Mouse (Mus musculus) hindbrain, embryonic 16.5 days (tissue): Measurements from ENCODE around the gene Rock2. TPM values are rescaled to one million over a fixed set of nuclear protein-coding genes. Genes with fewer than 3 reads are reported as not detected.

Source experiments
- ATAC-seq: fragments of 200-750 bp; cut with Nextera tagmentation; 2 replicates; pipeline ENCODE4 v1.8.0; 2017; ENCODE audit warnings: moderate TSS enrichment, moderate library complexity
- H3K27ac ChIP-seq: fragments of 300-500 bp; sonication (generic); 2 replicates; pipeline ENCODE4 v1.5.1; 2014; ENCODE audit warnings: low read depth, mild to moderate bottlenecking, control low read depth, low read length, moderate library complexity
- H3K27me3 ChIP-seq: fragments of 300-500 bp; sonication (generic); replicated peaks from 2 replicates; pipeline ENCODE4 v1.6.1; 2014; ENCODE audit warnings: low read length; ENCODE audit not compliant: control insufficient read depth, insufficient read depth
- H3K36me3 ChIP-seq: fragments of 300-500 bp; sonication (generic); 2 replicates; pipeline ENCODE4 v1.6.1; 2014; ENCODE audit warnings: mild to moderate bottlenecking, low read length, moderate library complexity, mixed read lengths; ENCODE audit not compliant: control insufficient read depth, insufficient read depth
- H3K4me1 ChIP-seq: fragments of 300-500 bp; sonication (generic); 2 replicates; pipeline ENCODE4 v1.6.1; 2014; ENCODE audit warnings: low read depth, low read length; ENCODE audit not compliant: control insufficient read depth, insufficient read depth
- H3K4me2 ChIP-seq: fragments of 300-500 bp; sonication (generic); 2 replicates; pipeline ENCODE4 v1.6.1; 2014; ENCODE audit warnings: mild to moderate bottlenecking, low read length, control low read depth, moderate library complexity
- H3K4me3 ChIP-seq: fragments of 300-500 bp; sonication (generic); 2 replicates; pipeline ENCODE4 v1.5.1; 2014; ENCODE audit warnings: mild to moderate bottlenecking, low read length, control low read depth, moderate library complexity
- H3K9ac ChIP-seq: fragments of 300-500 bp; sonication (generic); 2 replicates; pipeline ENCODE4 v1.6.1; 2014; ENCODE audit warnings: low read depth, mild to moderate bottlenecking, control low read depth, low read length, moderate library complexity
- H3K9me3 ChIP-seq: fragments of 300-500 bp; sonication (generic); 2 replicates; pipeline ENCODE4 v1.6.1; 2014; ENCODE audit warnings: mild to moderate bottlenecking, low read length, moderate library complexity; ENCODE audit not compliant: control insufficient read depth
- WGBS: fragments of 180-500 bp; shearing (Covaris S2); extraction: QIAGEN DNeasy Blood & Tissue Kit; methylation state at CpG from one replicate; pipeline ENCODE4 v1.1.7; 2014; 5-methylcytosine and 5-hydroxymethylcytosine counted together
- polyA plus RNA-seq: library from polyadenylated mRNA; unstranded; fragments of >200 nt; fragmentation: Nextera tagmentation; extraction: Ambion mirVana; gene quantifications from 2 replicates; pipeline ENCODE4 v1.2.1, GENCODE M21; 2015

The Rock2 gene
- polyA plus RNA-seq, 1 experiment from 2014 or later = 9.6 TPM

GRCm38 (mm10) chr12:16876667-16877066 lies 18.0 kb upstream of the Rock2 start:
- 60% methylated on average over 3 of the region's 3 CpGs for WGBS
- no peaks in the 10 kb centered on the region for H3K9me3 ChIP-seq
- H3K36me3 ChIP-seq = no peaks in the 10 kb centered on the region
- no peaks in the 10 kb centered on the region for H3K4me1 ChIP-seq
- ATAC-seq = no peak
- H3K4me2 ChIP-seq = no peak overlapping the region
- H3K27me3 ChIP-seq = no peaks in the 10 kb centered on the region
- H3K27ac ChIP-seq = no peak overlapping the region
- no peak overlapping the region for H3K9ac ChIP-seq
- H3K4me3 ChIP-seq = no peak overlapping the region

- ATAC-seq = no peak
- Histone ChIP-seq H3K9me3 (no peaks in the 10 kb centered on the region), H3K9ac (no peak overlapping the region), H3K27ac (no peak overlapping the region), H3K4me2 (no peak overlapping the region), H3K27me3 (no peaks in the 10 kb centered on the region), H3K4me3 (no peak overlapping the region), H3K4me1 (no peaks in the 10 kb centered on the region), H3K36me3 (no peaks in the 10 kb centered on the region)
- WGBS = 41% methylated on average over 5 of the region's 5 CpGs
Measured at GRCm38 (mm10) chr12:16877141-16877540, 17.6 kb upstream of the Rock2 start.

- H3K36me3 ChIP-seq = no peaks in the 10 kb centered on the region
Measured at GRCm38 (mm10) chr12:16877679-16878078, 17.0 kb upstream of the Rock2 start.

GRCm38 (mm10) chr12:16879369-16879768 lies 15.3 kb upstream of the Rock2 start:
- Histone ChIP-seq H3K36me3 (no peaks in the 10 kb centered on the region), H3K27me3 (no peaks in the 10 kb centered on the region), H3K4me1 (no peaks in the 10 kb centered on the region), H3K4me3 (no peak overlapping the region), H3K27ac (no peak overlapping the region), H3K9me3 (no peaks in the 10 kb centered on the region), H3K4me2 (no peak overlapping the region), H3K9ac (no peak overlapping the region)
- ATAC-seq = no peak
- WGBS = 89% methylated on average over 1 of the region's 1 CpGs

More at GRCm38 (mm10) chr12:16877679-16878078, 17.0 kb upstream of the Rock2 start:
- Histone ChIP-seq H3K9me3 (no peaks in the 10 kb centered on the region), H3K4me2 (no peak overlapping the region), H3K27ac (no peak overlapping the region), H3K4me1 (no peaks in the 10 kb centered on the region), H3K27me3 (no peaks in the 10 kb centered on the region), H3K9ac (no peak overlapping the region), H3K4me3 (no peak overlapping the region)
- no peak for ATAC-seq
- WGBS = 46% methylated on average over 1 of the region's 1 CpGs

GRCm38 (mm10) chr12:16880077-16880476 lies 14.6 kb upstream of the Rock2 start:
- no peaks in the 10 kb centered on the region for H3K36me3 ChIP-seq
- no peaks in the 10 kb centered on the region for H3K27me3 ChIP-seq
- no peak overlapping the region for H3K4me2 ChIP-seq
- WGBS = 88% methylated on average over 4 of the region's 4 CpGs
- ATAC-seq = no peak
- no peak overlapping the region for H3K9ac ChIP-seq
- no peak overlapping the region for H3K4me3 ChIP-seq
- no peaks in the 10 kb centered on the region for H3K4me1 ChIP-seq
- no peak overlapping the region for H3K27ac ChIP-seq
- H3K9me3 ChIP-seq = no peaks in the 10 kb centered on the region

- no peak for ATAC-seq
- no peak overlapping the region for H3K9ac ChIP-seq
- no peaks in the 10 kb centered on the region for H3K9me3 ChIP-seq
- H3K4me1 ChIP-seq = no peaks in the 10 kb centered on the region
- H3K27me3 ChIP-seq = no peaks in the 10 kb centered on the region
- H3K4me3 ChIP-seq = no peak overlapping the region
- 94% methylated on average over 3 of the region's 3 CpGs for WGBS
- no peak overlapping the region for H3K4me2 ChIP-seq
- H3K36me3 ChIP-seq = no peaks in the 10 kb centered on the region
- H3K27ac ChIP-seq = no peak overlapping the region
Measured at GRCm38 (mm10) chr12:16882442-16882841, 12.3 kb upstream of the Rock2 start.

- no peak overlapping the region for H3K4me3 ChIP-seq
- H3K9ac ChIP-seq = no peak overlapping the region
- no peaks in the 10 kb centered on the region for H3K9me3 ChIP-seq
- H3K4me2 ChIP-seq = no peak overlapping the region
- H3K36me3 ChIP-seq = no peaks in the 10 kb centered on the region
- WGBS = 71% methylated on average over 7 of the region's 7 CpGs
- no peak overlapping the region for H3K27ac ChIP-seq
- no peak for ATAC-seq
- H3K4me1 ChIP-seq = no peaks in the 10 kb centered on the region
- no peaks in the 10 kb centered on the region for H3K27me3 ChIP-seq
Measured at GRCm38 (mm10) chr12:16883111-16883510, 11.6 kb upstream of the Rock2 start.

- no peak for ATAC-seq
- no peak overlapping the region for H3K4me2 ChIP-seq
- no peaks in the 10 kb centered on the region for H3K36me3 ChIP-seq
- H3K27me3 ChIP-seq = no peaks in the 10 kb centered on the region
- H3K27ac ChIP-seq = no peak overlapping the region
- WGBS = 96% methylated on average over 4 of the region's 4 CpGs
- no peaks in the 10 kb centered on the region for H3K4me1 ChIP-seq
- H3K9ac ChIP-seq = no peak overlapping the region
- no peaks in the 10 kb centered on the region for H3K9me3 ChIP-seq
- no peak overlapping the region for H3K4me3 ChIP-seq
Measured at GRCm38 (mm10) chr12:16884534-16884933, 10.2 kb upstream of the Rock2 start.

GRCm38 (mm10) chr12:16886354-16886753 lies 8.3 kb upstream of the Rock2 start:
- H3K36me3 ChIP-seq = no peaks in the 10 kb centered on the region
- H3K4me1 ChIP-seq = no peaks in the 10 kb centered on the region
- H3K9me3 ChIP-seq = no peaks in the 10 kb centered on the region
- 88% methylated on average over 6 of the region's 6 CpGs for WGBS
- ATAC-seq = no peak
- no peak overlapping the region for H3K27ac ChIP-seq
- H3K4me2 ChIP-seq = no peak overlapping the region
- H3K9ac ChIP-seq = no peak overlapping the region
- H3K4me3 ChIP-seq = no peak overlapping the region
- H3K27me3 ChIP-seq = no peaks in the 10 kb centered on the region

GRCm38 (mm10) chr12:16893039-16893438 lies 1.7 kb upstream of the Rock2 start:
- H3K4me3 ChIP-seq = no peak overlapping the region
- 86% methylated on average over 2 of the region's 2 CpGs for WGBS
- H3K27ac ChIP-seq = no peak overlapping the region

More at GRCm38 (mm10) chr12:16893039-16893438, 1.7 kb upstream of the Rock2 start:
- no peaks in the 10 kb centered on the region for H3K27me3 ChIP-seq
- H3K9ac ChIP-seq = no peak overlapping the region
- no peak overlapping the region for H3K4me2 ChIP-seq
- H3K4me1 ChIP-seq = peaks cover 19% of the 10 kb centered on the region
- ATAC-seq = no peak
- no peaks in the 10 kb centered on the region for H3K36me3 ChIP-seq
- H3K9me3 ChIP-seq = no peaks in the 10 kb centered on the region
